Mouse (Mus musculus): Measurements from ENCODE around the gene Gm14139. TPM values are rescaled to one million over a fixed set of nuclear protein-coding genes. Genes with fewer than 3 reads are reported as not detected.
A peak's percentile ranks its signal among the peaks of the same experiment; 100 is the strongest.
"Not testable (repeated sequence)": the region's sequence is repeated elsewhere in the genome, so short reads cannot be mapped to it uniquely, and the experiment has no call there.

Gene Gm14139
- polyA plus RNA-seq (2016; fragmentation: Nextera tagmentation; extraction: Ambion mirVana): not detected in 2 replicates

DNA sequence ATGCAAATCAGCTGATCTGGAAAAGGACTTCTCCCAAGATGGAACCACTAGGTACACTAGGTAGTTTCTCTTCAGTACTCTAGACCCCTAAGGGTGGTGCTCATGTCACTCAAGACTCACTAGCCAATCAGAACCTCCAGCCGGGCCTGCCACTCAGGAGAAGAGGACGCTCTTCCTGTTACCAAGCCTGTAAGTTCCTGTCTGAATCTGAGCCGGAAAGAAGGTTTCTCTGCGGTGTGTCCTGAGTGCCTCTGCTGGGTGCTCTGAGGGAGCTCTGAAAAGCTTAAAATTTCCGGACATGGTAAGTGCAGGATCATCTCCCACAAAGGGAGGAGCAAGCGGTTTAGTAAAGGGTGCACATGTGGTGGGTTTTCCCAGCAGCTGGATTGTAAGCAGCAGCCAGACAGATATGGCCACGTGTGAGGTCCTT, at the start of gene Gm14139:
Gene Gm14139 (plus strand): TSS at position 186 of the 430 bp plus-strand sequence.
- H3K4me1 ChIP-seq; H3K9me3 ChIP-seq; H3K27ac ChIP-seq; H3K4me2 ChIP-seq (replicated peaks); ATAC-seq (ENCODE audit: insufficient number of reproducible peaks, insufficient read depth, low FRiP score, low TSS enrichment); H3K27me3 ChIP-seq; H3K4me3 ChIP-seq; H3K36me3 ChIP-seq; H3K9ac ChIP-seq: not testable (repeated sequence)
- WGBS: 81% methylated on average over 7 of the region's 7 CpGs

GRCm38 (mm10) chr2:150132002-150132401, 49.6 kb upstream of the Gm14139 start:
- H3K9ac ChIP-seq; H3K27me3 ChIP-seq; H3K4me3 ChIP-seq; H3K4me1 ChIP-seq; H3K9me3 ChIP-seq; H3K4me2 ChIP-seq (replicated peaks); H3K27ac ChIP-seq; ATAC-seq (ENCODE audit: insufficient number of reproducible peaks, insufficient read depth, low FRiP score, low TSS enrichment): not testable (repeated sequence)
- H3K36me3 ChIP-seq: peaks cover 17% of the 10 kb centered on the region; the same call in 1 of the 2 replicates
- WGBS: 82% methylated on average over 1 of the region's 1 CpGs

GRCm38 (mm10) chr2:150132773-150133172, 48.8 kb upstream of the Gm14139 start:
- no peak for ATAC-seq (ENCODE audit: insufficient number of reproducible peaks, insufficient read depth, low FRiP score, low TSS enrichment)
- WGBS: 78% methylated on average over 2 of the region's 2 CpGs
- 0 out of 2 replicates have a peak, but pooled peaks cover 5% of the 10 kb centered on the region for H3K9me3 ChIP-seq
- no peak overlapping the region for H3K4me3 ChIP-seq
- H3K9ac ChIP-seq: no peak overlapping the region
- peaks cover 17% of the 10 kb centered on the region; the same call in 1 of the 2 replicates for H3K36me3 ChIP-seq
- H3K4me1 ChIP-seq: peaks cover 4% of the 10 kb centered on the region; the same call in 1 of the 2 replicates
- no peak overlapping the region for H3K4me2 ChIP-seq (replicated peaks)
- no peaks in the 10 kb centered on the region for H3K27me3 ChIP-seq
- no peak overlapping the region for H3K27ac ChIP-seq

GRCm38 (mm10) chr2:150136435-150136897, 45.1 kb upstream of the Gm14139 start, which contains the start of gene Zfp120:
Zfp120 (minus strand) TSS chr2:150136708.
- H3K27ac ChIP-seq: 0 out of 2 replicates have a peak within 1 kb of the TSS, but pooled peaks have one; percentile 47
- under 1% methylated on average over 13 of the region's 13 CpGs for WGBS
- peak; percentile 99 for ATAC-seq (ENCODE audit: insufficient number of reproducible peaks, insufficient read depth, low FRiP score, low TSS enrichment)
- H3K9ac ChIP-seq: peak within 1 kb of the TSS; percentile 75
- peak within 1 kb of the TSS; percentile 83 for H3K4me3 ChIP-seq
- no peaks in the 10 kb centered on the region for H3K9me3 ChIP-seq
- peak within 1 kb of the TSS; percentile 56 for H3K4me2 ChIP-seq (replicated peaks)
- H3K36me3 ChIP-seq: 0 out of 2 replicates have a peak, but pooled peaks cover 7% of the 10 kb centered on the region
- H3K27me3 ChIP-seq: no peaks in the 10 kb centered on the region
- H3K4me1 ChIP-seq: peaks cover 4% of the 10 kb centered on the region; the same call in 1 of the 2 replicates

GRCm38 (mm10) chr2:150166703-150167102, 14.9 kb upstream of the Gm14139 start:
- no peak overlapping the region for H3K9ac ChIP-seq
- no peaks in the 10 kb centered on the region for H3K4me1 ChIP-seq
- H3K4me2 ChIP-seq (replicated peaks): no peak overlapping the region
- no peak for ATAC-seq (ENCODE audit: insufficient number of reproducible peaks, insufficient read depth, low FRiP score, low TSS enrichment)
- no peaks in the 10 kb centered on the region for H3K9me3 ChIP-seq
- no peak overlapping the region for H3K27ac ChIP-seq
- H3K4me3 ChIP-seq: no peak overlapping the region
- H3K27me3 ChIP-seq: no peaks in the 10 kb centered on the region
- H3K36me3 ChIP-seq: no peaks in the 10 kb centered on the region

DNA sequence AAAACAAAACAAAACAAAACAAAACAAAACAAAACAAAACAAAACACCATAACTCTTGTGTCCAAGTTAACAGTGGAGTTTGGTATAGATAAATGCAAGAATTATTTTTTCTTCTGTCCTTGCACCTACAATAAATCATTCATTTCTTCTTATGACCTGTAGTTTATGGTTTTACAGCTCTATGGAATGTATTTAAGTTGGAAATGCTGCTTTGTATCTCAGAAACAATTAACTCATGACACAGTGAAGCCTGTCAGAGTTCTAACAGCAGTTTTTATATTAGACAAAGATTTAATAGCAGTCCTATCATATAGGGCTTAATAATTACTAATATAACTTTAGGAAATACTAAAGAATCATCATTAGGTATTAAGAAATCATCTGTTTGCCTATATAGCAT, 7.7 kb upstream of the Gm14139 start:
- H3K27me3 ChIP-seq: no peaks in the 10 kb centered on the region
- peaks cover 12% of the 10 kb centered on the region; the same call in 1 of the 2 replicates for H3K9me3 ChIP-seq
- H3K4me3 ChIP-seq: no peak overlapping the region
- H3K27ac ChIP-seq: no peak overlapping the region
- H3K4me1 ChIP-seq: no peaks in the 10 kb centered on the region
- H3K9ac ChIP-seq: no peak overlapping the region
- no peak overlapping the region for H3K4me2 ChIP-seq (replicated peaks)
- ATAC-seq (ENCODE audit: insufficient number of reproducible peaks, insufficient read depth, low FRiP score, low TSS enrichment): no peak
- H3K36me3 ChIP-seq: no peaks in the 10 kb centered on the region

DNA sequence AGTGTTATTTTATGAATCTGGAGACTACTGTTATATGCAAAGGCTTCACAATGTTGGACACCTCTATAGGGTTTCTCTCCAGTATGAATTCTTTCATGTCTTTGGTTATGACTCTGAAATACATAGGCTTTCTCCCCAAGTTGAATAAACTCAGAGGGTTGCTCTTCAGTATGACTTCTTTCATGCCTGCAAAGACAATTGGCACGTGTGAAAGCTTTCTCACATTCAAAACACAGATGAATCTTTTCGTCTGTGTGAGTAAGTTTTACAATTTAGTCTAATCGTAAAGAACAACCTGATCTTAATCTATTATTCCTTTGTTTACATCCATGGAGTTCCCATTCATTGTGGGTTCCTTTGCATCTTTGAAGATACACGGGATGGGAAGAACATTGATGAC, 2.0 kb upstream of the Gm14139 start, which contains the start of gene Gm10770:
Gene Gm10770 (minus strand): TSS at position 101 of the 400 bp plus-strand sequence.
- not testable (repeated sequence) for H3K9ac ChIP-seq; H3K36me3 ChIP-seq; H3K27me3 ChIP-seq; H3K4me3 ChIP-seq; ATAC-seq (ENCODE audit: insufficient number of reproducible peaks, insufficient read depth, low FRiP score, low TSS enrichment); H3K27ac ChIP-seq; H3K4me1 ChIP-seq; H3K4me2 ChIP-seq (replicated peaks)
- H3K9me3 ChIP-seq: peaks cover 12% of the 10 kb centered on the region; the same call in 1 of the 2 replicates
- 80% methylated on average over 4 of the region's 4 CpGs for WGBS

GRCm38 (mm10) chr2:150181046-150181445, 509 bp upstream of the Gm14139 start:
- H3K4me2 ChIP-seq (replicated peaks); H3K4me1 ChIP-seq; H3K4me3 ChIP-seq; ATAC-seq (ENCODE audit: insufficient number of reproducible peaks, insufficient read depth, low FRiP score, low TSS enrichment); H3K36me3 ChIP-seq; H3K9me3 ChIP-seq; H3K27ac ChIP-seq; H3K9ac ChIP-seq; H3K27me3 ChIP-seq: not testable (repeated sequence)

DNA sequence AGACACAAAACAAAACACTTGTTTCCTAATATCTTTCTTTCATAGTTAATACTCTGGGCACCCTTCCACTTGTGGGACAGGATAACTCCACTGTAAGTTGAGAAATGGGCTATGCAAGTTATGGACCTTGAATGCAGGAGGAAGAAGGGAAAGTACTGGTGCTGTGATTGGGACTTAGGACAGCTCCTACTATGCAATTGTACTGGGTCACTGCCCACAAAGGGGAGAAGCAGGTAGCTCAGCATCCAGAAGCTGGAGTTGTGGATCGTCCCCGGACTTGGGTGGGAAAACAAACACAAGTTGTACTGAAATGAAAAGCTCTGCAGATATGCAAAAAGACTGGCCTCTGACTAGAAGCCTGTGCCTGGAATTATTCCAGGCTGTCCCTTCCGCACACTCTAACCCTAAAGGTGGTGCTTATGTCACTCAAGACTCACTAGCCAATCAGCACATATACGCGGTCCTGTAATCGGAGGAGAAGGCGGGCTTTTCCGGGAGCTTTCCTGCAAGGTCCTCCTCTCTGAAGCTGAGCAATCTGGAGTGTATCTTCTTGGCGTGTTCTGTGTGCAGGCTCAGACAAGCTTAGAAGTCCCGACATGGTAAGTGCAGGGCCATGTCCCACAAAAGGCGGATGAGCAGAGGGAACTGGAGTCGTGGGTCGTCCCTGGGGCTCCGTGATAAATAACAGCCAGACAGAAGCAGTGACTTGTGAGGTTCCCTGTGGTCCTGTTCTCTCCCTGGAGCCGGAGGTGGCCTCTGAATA, 36.2 kb downstream of the Gm14139 start, which contains the start of gene Zfp937:
Gene Zfp937 (plus strand): TSS at position 474 of the 763 bp plus-strand sequence.
- not testable (repeated sequence) for H3K27me3 ChIP-seq, H3K36me3 ChIP-seq, H3K9me3 ChIP-seq, H3K4me1 ChIP-seq, H3K27ac ChIP-seq
- peak within 1 kb of the TSS; percentile 36 for H3K4me2 ChIP-seq (replicated peaks)
- WGBS: 1% methylated on average over 15 of the region's 15 CpGs
- ATAC-seq (ENCODE audit: insufficient number of reproducible peaks, insufficient read depth, low FRiP score, low TSS enrichment): peak; percentile 100
- peak within 1 kb of the TSS; percentile 42 for H3K4me3 ChIP-seq
- peak within 1 kb of the TSS; percentile 42; the same call in 1 of the 2 replicates for H3K9ac ChIP-seq

GRCm38 (mm10) chr2:150218363-150218725, 36.8 kb downstream of the Gm14139 start:
- not testable (repeated sequence) for H3K9me3 ChIP-seq; H3K27ac ChIP-seq; ATAC-seq (ENCODE audit: insufficient number of reproducible peaks, insufficient read depth, low FRiP score, low TSS enrichment); H3K36me3 ChIP-seq; H3K27me3 ChIP-seq; H3K4me1 ChIP-seq
- WGBS: 12% methylated on average over 4 of the region's 4 CpGs
- peak overlapping the region; percentile 42 for H3K4me3 ChIP-seq
- peak overlapping the region; percentile 36 for H3K4me2 ChIP-seq (replicated peaks)
- peak overlapping the region; percentile 42; the same call in 1 of the 2 replicates for H3K9ac ChIP-seq

DNA sequence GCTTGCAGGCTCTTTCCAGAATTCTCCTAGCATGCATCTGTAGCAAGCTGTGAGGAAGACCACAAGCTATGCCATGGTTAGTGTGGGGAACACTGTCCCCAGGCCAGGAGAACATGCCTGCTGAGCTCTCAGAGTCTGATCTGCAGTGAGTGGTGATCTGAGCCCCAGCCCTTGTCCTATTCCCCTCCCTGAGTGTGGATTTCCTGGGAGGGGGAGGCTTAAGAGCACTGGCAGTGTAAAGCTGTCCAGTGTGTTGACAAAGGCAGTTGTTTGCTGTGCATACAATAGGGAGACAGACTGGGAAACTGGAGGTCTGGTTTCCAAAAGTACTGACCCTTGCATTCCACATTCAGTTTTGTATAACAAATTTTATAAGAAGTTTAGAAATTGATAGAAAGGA, 41.7 kb downstream of the Gm14139 start:
- not testable (repeated sequence) for H3K27me3 ChIP-seq; H3K4me1 ChIP-seq; H3K36me3 ChIP-seq; H3K4me3 ChIP-seq; H3K27ac ChIP-seq; H3K9ac ChIP-seq; ATAC-seq (ENCODE audit: insufficient number of reproducible peaks, insufficient read depth, low FRiP score, low TSS enrichment); H3K9me3 ChIP-seq; H3K4me2 ChIP-seq (replicated peaks)

Data from embryonic facial prominence, embryonic 12.5 days (tissue).